Mouse (Mus musculus) kidney, embryonic 14.5 days (tissue): Measurements from ENCODE around the gene Pbx1. TPM values are rescaled to one million over a fixed set of nuclear protein-coding genes. Genes with fewer than 3 reads are reported as not detected.

ENCODE experiments used
- ATAC-seq: fragments of 200-750 bp; cut with Nextera tagmentation; 2 replicates; pipeline ENCODE4 v1.8.0; 2017; ENCODE audit warnings: moderate number of reproducible peaks, mild to moderate bottlenecking, moderate TSS enrichment, moderate library complexity; ENCODE audit not compliant: low FRiP score, low TSS enrichment
- H3K27ac ChIP-seq: fragments of 300-500 bp; sonication (generic); 2 replicates; pipeline ENCODE4 v1.5.1; 2014; ENCODE audit warnings: low read depth, mild to moderate bottlenecking, low read length, moderate library complexity, mixed read lengths
- H3K27me3 ChIP-seq: fragments of 300-500 bp; sonication (generic); 2 replicates; pipeline ENCODE4 v1.6.1; 2014; ENCODE audit warnings: mild to moderate bottlenecking, low read length; ENCODE audit not compliant: control insufficient read depth, insufficient read depth
- H3K36me3 ChIP-seq: fragments of 300-500 bp; sonication (generic); 2 replicates; pipeline ENCODE4 v1.6.1; 2014; ENCODE audit warnings: low read length, mixed read lengths; ENCODE audit not compliant: control insufficient read depth, insufficient read depth
- H3K4me1 ChIP-seq: fragments of 300-500 bp; sonication (generic); 2 replicates; pipeline ENCODE4 v1.6.1; 2014; ENCODE audit warnings: low read length, mixed read lengths; ENCODE audit not compliant: control insufficient read depth, insufficient read depth
- H3K4me2 ChIP-seq: fragments of 300-500 bp; sonication (generic); replicated peaks from 2 replicates; pipeline ENCODE4 v1.6.1; 2014; ENCODE audit warnings: low read depth, mild to moderate bottlenecking, low read length
- H3K4me3 ChIP-seq: fragments of 300-500 bp; sonication (generic); 2 replicates; pipeline ENCODE4 v1.5.1; 2014; ENCODE audit warnings: mild to moderate bottlenecking, low read length
- H3K9ac ChIP-seq: fragments of 300-500 bp; sonication (generic); 2 replicates; pipeline ENCODE4 v1.6.1; 2014; ENCODE audit warnings: low read depth, mild to moderate bottlenecking, low read length, moderate library complexity
- H3K9me3 ChIP-seq: fragments of 300-500 bp; sonication (generic); 2 replicates; pipeline ENCODE4 v1.6.1; 2016; ENCODE audit warnings: low read length; ENCODE audit not compliant: control insufficient read depth
- WGBS: fragments of 180-500 bp; shearing (Covaris S2); extraction: QIAGEN DNeasy Blood & Tissue Kit; methylation state at CpG from one replicate; pipeline ENCODE4 v1.1.7; 2014; 5-methylcytosine and 5-hydroxymethylcytosine counted together
- polyA plus RNA-seq: library from polyadenylated mRNA; unstranded; fragments of >200 nt; fragmentation: Nextera tagmentation; extraction: Ambion mirVana; gene quantifications from 2 replicates; pipeline ENCODE4 v1.2.1, GENCODE M21; 2014

The Pbx1 gene
- polyA plus RNA-seq, 1 experiment from 2014 or later: 107 TPM

GRCm38 (mm10) chr1:168429406-168429805 is 2.7 kb downstream of the Pbx1 start:
- 3% methylated on average over 5 of the region's 5 CpGs for WGBS
- Histone ChIP-seq H3K4me2 (peak overlapping the region; percentile 61), H3K27me3 (no peaks in the 10 kb centered on the region), H3K4me3 (peak overlapping the region; percentile 99), H3K27ac (peak overlapping the region; percentile 100), H3K9ac (peak overlapping the region; percentile 98), H3K9me3 (no peaks in the 10 kb centered on the region), H3K4me1 (peaks cover 17% of the 10 kb centered on the region; the same call in 1 of the 2 replicates), H3K36me3 (peaks cover 4% of the 10 kb centered on the region; the same call in 1 of the 2 replicates)
- ATAC-seq: no peak

DNA sequence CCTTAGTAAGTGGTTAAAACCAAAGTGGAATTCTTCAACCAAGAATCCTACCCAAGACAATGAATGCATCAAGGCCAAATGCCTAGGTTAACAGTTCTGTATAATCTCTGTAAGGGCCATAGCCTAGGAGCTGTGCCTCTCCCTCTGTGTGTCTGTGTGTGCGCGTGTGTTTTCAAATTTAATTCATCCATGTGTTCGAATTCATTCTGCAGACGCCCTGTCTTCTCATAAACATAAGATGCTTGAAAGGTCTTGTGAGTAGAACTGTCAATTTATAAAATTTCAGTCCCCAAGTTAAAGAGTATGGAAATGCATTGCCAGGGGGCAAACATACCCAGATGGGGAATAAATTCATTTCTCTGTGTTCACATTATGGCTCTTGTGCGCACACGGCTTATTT is 3.8 kb downstream of the Pbx1 start:
- H3K27ac ChIP-seq: peak overlapping the region; percentile 86
- peak overlapping the region; percentile 61 for H3K4me2 ChIP-seq
- H3K36me3 ChIP-seq: peaks cover 5% of the 10 kb centered on the region; the same call in 1 of the 2 replicates
- H3K27me3 ChIP-seq: no peaks in the 10 kb centered on the region
- peak overlapping the region; percentile 98 for H3K9ac ChIP-seq
- peaks cover 26% of the 10 kb centered on the region; the same call in 1 of the 2 replicates for H3K4me1 ChIP-seq
- WGBS: 11% methylated on average over 6 of the region's 6 CpGs
- peak overlapping the region; percentile 99 for H3K4me3 ChIP-seq
- H3K9me3 ChIP-seq: no peaks in the 10 kb centered on the region
- no peak for ATAC-seq

DNA sequence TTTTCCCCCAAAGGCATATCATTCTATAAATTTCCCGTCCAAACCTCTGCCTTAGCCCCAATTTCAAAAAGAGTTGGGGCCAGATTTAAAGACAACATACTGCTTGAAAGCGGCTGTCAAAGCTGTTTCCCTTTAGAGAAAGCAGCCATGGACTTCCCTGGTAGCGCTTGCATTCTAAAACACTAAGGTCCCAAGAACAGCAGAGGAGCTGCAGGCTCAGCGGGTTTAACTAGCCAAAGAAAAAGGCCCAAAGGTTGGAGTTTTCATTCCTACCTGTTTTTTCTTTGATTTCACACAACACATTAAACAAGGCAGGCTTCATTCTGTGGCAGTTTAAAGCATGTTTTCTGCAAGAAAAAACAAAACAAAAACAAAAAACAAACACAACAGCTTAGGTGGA is 4.5 kb downstream of the Pbx1 start:
- WGBS: 7% methylated on average over 4 of the region's 4 CpGs
- Histone ChIP-seq H3K27ac (peak overlapping the region; percentile 86), H3K9ac (peak overlapping the region; percentile 98), H3K4me1 (peaks cover 30% of the 10 kb centered on the region; the same call in 1 of the 2 replicates), H3K27me3 (no peaks in the 10 kb centered on the region), H3K36me3 (peaks cover 6% of the 10 kb centered on the region; the same call in 1 of the 2 replicates), H3K4me2 (peak overlapping the region; percentile 61), H3K4me3 (peak overlapping the region; percentile 99), H3K9me3 (no peaks in the 10 kb centered on the region)
- no peak for ATAC-seq

- no peak for ATAC-seq
- 15% methylated on average over 9 of the region's 9 CpGs for WGBS
- H3K4me1 ChIP-seq: peaks cover 31% of the 10 kb centered on the region; the same call in 1 of the 2 replicates
Measured at GRCm38 (mm10) chr1:168426900-168427299, 5.2 kb downstream of the Pbx1 start.

DNA sequence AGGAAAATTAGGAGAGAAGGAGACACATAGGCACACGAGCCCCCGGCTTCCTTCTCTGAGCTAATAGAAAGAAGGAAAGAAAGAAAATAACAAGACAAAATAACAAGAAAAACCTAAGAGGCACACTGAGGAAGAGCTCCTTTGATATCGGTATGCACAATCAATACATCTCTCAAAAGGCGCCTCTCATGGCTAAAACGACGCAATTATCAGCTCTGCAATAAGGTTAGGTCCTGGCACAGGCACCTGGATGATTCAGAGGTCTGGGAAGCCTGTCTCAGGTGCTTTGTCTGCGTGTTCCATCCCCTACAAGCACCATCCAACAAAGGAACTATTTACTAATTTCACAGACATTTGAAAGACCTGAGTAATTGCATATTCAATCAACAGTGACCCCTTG is 5.8 kb downstream of the Pbx1 start:
- no peak for ATAC-seq
- H3K9me3 ChIP-seq: no peaks in the 10 kb centered on the region
- H3K27ac ChIP-seq: peak overlapping the region; percentile 86; the same call in 1 of the 2 replicates
- peak overlapping the region; percentile 98 for H3K9ac ChIP-seq
- no peaks in the 10 kb centered on the region for H3K27me3 ChIP-seq
- peak overlapping the region; percentile 99 for H3K4me3 ChIP-seq
- H3K36me3 ChIP-seq: peaks cover 17% of the 10 kb centered on the region
- WGBS: 33% methylated on average over 7 of the region's 7 CpGs
- H3K4me2 ChIP-seq: peak overlapping the region; percentile 61
- H3K4me1 ChIP-seq: peaks cover 34% of the 10 kb centered on the region; the same call in 1 of the 2 replicates

More at GRCm38 (mm10) chr1:168426900-168427299, 5.2 kb downstream of the Pbx1 start:
- no peaks in the 10 kb centered on the region for H3K27me3 ChIP-seq
- peak overlapping the region; percentile 98 for H3K9ac ChIP-seq
- H3K27ac ChIP-seq: peak overlapping the region; percentile 86
- peaks cover 12% of the 10 kb centered on the region for H3K36me3 ChIP-seq
- peak overlapping the region; percentile 99 for H3K4me3 ChIP-seq
- no peaks in the 10 kb centered on the region for H3K9me3 ChIP-seq
- H3K4me2 ChIP-seq: peak overlapping the region; percentile 61

- H3K4me2 ChIP-seq: peak overlapping the region; percentile 61
- 24% methylated on average over 5 of the region's 5 CpGs for WGBS
- peak overlapping the region; percentile 99 for H3K4me3 ChIP-seq
- H3K27ac ChIP-seq: peak overlapping the region; percentile 86
- H3K36me3 ChIP-seq: peaks cover 29% of the 10 kb centered on the region
- no peak for ATAC-seq
- H3K4me1 ChIP-seq: peaks cover 43% of the 10 kb centered on the region; the same call in 1 of the 2 replicates
- H3K9ac ChIP-seq: peak overlapping the region; percentile 98
- no peaks in the 10 kb centered on the region for H3K9me3 ChIP-seq
- H3K27me3 ChIP-seq: no peaks in the 10 kb centered on the region
Measured at GRCm38 (mm10) chr1:168425017-168425705, 6.9 kb downstream of the Pbx1 start.

DNA sequence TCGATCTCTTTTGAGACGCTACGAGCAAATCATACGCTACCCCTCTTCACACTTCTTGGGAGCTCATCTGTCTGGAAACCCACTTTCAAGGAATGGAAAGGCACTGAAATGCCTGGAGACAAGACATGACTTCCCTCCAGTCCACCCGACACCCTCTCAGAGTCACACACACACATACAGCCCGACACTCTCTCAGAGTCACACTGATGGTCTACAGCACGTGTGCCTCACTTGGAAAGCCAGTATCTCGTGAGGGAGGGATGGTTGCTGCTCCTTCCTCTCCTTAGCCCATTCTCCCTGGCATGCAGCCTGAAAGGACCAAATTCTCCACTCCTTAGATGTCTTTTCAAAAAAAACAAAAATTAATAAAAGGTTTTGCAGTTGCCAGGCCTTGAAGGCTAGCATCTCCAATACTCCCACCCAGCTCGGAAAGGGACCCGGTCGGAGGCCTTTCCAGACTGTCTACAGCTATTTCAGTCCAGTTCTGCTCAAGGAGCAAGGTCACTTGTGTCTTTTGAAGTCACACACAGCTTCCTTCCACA is 8.6 kb downstream of the Pbx1 start:
- 36% methylated on average over 11 of the region's 11 CpGs for WGBS
- Histone ChIP-seq H3K9me3 (no peaks in the 10 kb centered on the region), H3K36me3 (peaks cover 32% of the 10 kb centered on the region), H3K4me2 (peak overlapping the region; percentile 61), H3K4me3 (peak overlapping the region; percentile 99), H3K9ac (peak overlapping the region; percentile 98), H3K27me3 (no peaks in the 10 kb centered on the region), H3K4me1 (peaks cover 54% of the 10 kb centered on the region; the same call in 1 of the 2 replicates), H3K27ac (peak overlapping the region; percentile 78)
- ATAC-seq: no peak

DNA sequence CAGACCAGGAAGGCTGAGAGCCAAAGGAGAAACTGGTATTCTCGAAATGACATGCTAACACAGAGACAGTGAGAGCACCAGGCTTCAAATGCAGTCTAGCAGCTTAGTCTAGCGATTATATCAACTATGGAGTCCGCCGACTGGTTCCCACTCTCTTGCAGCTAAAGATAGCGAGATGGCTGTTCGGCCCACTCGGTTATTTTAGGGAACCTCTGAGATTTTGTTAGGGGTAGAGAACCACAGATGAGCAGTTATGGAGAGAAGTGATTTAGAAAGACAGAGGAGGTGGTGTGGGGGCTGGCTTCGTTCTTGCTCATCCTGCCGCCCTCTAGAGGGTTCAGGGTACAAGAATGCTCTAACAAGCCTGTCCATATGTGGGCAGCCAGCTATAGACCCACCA is 13.2 kb downstream of the Pbx1 start:
- no peak overlapping the region for H3K9ac ChIP-seq
- no peaks in the 10 kb centered on the region for H3K27me3 ChIP-seq
- ATAC-seq: no peak
- no peak overlapping the region for H3K27ac ChIP-seq
- no peak overlapping the region for H3K4me3 ChIP-seq
- WGBS: 80% methylated on average over 9 of the region's 9 CpGs
- H3K4me1 ChIP-seq: peaks cover 66% of the 10 kb centered on the region
- peaks cover 37% of the 10 kb centered on the region for H3K36me3 ChIP-seq
- H3K4me2 ChIP-seq: 0 out of 2 replicates have a peak overlapping the region, but pooled peaks have one; percentile 5
- no peaks in the 10 kb centered on the region for H3K9me3 ChIP-seq

DNA sequence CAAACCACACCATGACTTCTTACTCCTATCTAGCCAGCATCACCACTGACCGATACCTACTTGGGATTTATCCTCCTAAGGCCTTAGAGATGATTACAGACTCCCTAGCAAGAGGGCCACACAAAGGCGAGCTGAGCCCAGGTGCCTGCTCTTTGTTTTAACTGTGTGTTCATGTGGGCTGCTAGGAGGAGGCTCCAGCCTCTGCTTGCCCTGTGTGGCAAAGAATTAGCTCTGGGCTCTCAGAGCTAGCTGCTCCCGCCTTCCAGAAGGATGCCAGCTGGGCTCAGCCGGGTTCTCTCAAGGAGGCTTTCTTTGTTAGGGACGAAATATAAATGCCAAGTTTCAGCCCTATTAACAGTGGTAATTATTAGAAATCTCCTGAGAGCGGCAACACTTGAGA is 14.4 kb downstream of the Pbx1 start:
- no peak for ATAC-seq
- Histone ChIP-seq H3K4me1 (peaks cover 61% of the 10 kb centered on the region), H3K4me3 (no peak overlapping the region), H3K36me3 (peaks cover 42% of the 10 kb centered on the region), H3K27me3 (no peaks in the 10 kb centered on the region), H3K4me2 (no peak overlapping the region), H3K9ac (peak overlapping the region; percentile 34; the same call in 1 of the 2 replicates), H3K27ac (peak overlapping the region; percentile 52; the same call in 1 of the 2 replicates), H3K9me3 (no peaks in the 10 kb centered on the region)
- 46% methylated on average over 6 of the region's 6 CpGs for WGBS
